Mouse (Mus musculus) heart, adult 9 months (tissue): ENCODE measurements around the gene Pold4.

Source experiments
- DNase-seq, 2 experiments: peaks; one replicate each; pipeline ENCODE4 v3.0.0; 2022; ENCODE audit warnings: low spot score in 2 of 2

Pold4 gene

DNA sequence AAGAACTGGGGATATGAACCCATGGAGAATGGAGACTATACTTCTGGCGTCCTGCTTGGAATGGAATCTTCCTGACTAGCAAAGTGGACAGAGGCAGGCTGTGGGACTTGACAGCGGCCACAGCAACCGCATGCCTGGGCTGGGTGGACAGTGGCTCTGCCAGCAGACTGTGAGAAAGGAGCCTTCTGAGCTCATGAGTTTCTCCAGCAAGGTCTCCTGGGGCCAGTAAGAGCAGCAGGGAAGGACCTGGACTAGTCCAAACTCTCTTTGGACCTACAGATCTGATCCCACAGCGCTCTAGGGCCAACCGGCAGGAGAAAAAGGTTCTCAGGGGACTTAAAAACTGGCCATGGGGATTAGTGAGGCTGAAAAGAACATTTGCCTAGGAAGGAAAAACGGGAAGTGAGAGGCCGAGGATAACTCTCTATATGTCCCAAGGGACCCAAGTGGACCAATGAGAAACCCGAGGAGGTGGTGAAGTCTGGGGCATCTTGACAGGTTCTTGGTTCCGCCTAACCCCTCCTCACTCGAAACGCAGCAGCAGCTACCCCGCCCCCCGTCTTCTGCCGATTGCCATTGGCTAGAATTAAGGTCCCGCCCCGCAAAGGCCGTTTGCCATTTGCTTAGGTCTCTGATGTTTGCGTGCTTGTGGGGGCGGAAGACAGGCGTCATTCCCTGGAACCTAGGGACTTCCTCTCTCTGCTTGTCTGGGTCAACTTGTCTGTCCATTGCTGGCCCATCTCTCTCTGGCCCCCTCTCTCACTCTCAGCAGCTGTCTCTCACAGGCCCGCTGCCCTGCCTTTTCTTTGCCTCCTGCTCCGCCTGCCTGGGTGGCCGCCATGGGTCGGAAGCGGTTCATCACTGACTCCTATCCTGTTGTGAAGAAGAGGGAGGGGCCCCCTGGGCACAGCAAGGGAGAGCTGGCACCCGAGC lies at the start of gene Pold4:
Gene Pold4 (plus strand): TSS at position 647 of the 933 bp plus-strand sequence.
- DNase-seq, result peak; percentile 98 to 99

DNA sequence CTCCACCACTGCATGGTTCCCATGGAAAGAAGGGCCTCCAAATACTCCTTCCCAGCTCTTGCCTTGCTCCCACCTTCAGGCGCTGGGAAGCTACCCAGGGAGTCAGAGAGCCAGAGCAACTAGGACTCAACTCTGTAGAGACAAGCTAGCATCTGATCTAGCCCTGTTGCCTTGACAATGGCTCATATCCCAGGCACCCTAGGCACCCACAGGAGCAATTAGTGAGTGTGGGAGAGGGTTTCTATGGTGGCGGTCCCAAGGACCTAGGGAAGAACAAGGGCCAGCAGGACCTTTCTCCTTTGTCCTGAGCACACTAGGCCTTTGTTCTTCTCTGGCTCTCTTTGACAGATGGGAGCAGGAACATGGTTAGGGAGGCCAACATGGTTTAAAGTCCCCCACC lies 48.0 kb upstream of the Pold4 start:
- DNase-seq, result no peak

DNA sequence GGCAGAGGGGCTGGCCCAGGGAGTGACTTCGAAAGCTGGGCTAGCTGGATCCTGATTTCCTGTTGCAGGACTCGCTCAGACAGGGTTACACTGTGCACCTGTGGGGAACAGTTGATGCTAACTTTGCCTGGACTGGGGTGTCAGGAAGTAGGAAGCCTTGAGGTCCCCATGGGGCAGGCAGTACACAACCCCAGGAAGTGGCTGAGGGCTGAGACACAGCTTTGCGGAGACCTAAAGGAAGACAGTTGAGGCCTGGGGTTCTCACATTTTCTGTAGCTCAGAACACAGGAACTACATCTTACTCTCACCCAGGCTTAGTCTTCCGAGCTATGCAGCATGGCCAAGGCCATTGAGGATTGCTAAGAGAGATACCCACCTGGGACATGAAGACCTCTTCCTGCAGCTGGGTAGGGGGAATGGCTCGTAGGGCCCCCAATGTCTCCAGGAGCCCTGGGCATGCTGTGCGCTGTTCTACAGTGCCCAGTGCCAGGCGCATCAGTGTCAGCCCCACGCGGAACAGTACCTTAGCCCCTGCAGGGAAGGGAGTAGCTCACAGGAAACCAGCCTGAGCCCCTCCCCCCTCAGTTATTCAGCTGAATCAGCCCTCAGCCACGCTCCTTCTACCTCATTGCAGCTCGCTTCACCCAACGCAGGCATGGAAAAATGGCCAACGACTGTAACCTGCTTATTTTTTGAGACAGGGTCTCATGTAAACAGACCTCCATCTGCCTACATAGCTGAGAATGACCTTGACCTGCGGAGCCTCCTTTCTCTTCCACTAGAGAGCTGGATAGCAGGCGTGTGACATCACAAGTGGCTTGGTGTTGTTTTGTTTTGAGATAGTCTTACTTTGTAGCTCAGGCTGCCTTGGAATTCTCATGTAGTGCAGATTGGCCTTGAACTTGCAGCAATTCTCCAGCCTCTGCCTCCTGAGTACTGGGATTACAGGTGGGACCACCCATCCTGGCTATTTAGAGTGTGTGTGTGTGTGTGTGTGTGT lies 46.4 kb upstream of the Pold4 start:
- no peak for DNase-seq

DNA sequence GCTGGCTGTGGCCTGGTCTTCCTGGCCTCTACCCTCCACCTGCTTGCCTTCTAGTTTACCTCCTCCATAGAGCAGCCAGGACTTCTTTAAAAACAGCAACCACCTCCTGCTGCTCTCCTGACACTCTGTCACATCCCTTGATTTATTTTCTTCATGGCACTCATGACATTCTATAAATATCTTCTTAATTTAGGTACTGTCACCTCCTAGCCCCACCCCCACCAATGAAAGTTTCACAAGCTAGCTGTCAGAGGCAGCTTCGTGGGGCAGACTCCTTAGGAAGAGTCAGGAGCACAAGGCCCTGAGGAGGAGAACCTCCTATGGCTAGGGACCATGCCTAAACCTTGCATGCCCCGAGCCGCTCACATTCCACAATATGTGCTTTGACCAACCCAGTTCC lies 44.4 kb upstream of the Pold4 start:
- no peak for DNase-seq

DNA sequence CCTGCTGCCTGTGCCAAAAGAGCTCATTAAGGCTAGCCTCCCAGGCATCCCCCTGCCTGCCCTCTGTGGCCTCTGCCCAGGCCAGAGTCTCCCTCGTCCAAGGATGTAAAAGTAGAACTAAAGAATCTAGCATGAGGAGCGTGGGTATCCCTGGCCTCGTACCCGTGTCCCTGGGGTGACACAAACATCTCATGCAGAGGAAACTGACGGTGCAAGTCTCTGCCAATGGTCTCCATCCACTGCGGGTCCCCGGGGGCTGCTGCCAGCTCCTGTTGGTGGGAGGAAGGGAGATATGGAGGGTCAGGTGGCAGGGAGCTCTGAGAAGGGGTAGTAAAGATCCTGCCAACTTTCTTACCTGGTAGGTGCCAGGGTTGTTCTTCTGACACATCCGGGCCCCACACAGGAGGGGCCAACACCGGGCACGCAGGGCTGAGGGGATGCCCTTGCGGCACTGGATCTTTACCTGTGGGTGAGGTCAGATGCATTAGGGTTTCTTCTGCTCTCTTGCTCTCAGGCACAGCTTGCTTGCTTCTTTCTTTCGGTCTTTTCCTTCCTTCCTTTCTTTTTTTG lies 42.6 kb upstream of the Pold4 start:
- DNase-seq, result no peak

DNA sequence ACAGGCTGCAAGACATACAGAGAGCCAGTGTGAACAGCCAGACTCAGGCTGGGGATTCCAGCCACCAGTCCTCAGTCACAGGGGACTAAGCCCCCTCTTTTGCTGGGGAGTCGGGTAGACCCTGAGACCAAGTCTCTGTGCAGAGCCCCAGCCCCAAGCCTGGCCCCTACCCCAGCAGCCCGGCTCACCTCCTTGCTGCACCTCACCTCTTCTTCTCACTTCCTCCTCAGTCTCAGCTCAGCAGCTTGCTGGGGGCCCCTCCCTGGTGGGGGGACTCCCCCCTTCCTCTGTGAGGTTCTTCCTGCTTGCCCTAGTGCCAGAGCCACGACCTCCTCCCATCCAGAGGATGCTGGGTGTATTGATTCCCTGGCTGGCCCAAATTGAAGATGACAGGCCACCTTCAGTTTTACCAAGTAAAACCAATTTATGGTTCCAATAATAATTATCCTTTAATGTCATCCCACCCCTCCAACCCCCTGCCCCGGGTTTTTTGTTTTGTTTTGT lies 40.8 kb upstream of the Pold4 start, which contains the start of gene Tbc1d10c:
Gene Tbc1d10c (minus strand): TSS at position 454 of the 504 bp plus-strand sequence.
- DNase-seq, result no peak

DNA sequence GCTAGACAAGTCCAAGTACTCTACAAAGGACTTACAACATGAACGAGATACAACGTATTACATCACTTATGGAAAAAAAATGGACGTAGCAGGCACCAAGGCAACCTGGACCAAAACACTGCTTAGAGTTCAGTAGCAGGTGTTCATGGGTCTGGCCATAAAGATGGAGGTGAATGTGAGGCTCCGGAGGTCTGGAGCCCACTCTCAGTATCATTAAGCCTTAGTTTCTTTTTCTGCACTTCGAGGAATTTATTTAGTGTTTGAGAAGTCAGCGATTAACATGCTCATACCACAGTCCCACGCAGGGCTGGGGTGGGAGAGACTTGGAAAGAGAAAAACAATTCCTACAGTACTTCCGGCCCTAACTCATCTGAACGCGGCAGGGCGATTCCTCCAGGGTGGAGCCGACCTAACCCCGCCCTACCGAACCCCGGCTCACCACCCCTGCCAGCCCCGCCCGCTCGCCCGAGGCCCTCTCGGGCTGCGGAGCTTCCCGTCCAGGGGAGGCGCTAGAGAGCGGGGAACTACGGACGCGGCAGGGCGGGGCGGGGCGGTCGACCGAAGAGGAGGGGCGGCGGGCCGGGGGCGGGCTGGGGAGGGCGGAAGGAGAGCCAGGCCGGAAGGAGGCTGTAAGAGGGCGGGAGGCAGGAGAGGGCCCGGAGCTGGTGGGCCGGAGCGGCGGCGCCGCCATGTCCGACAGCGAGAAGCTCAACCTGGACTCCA lies 40.0 kb upstream of the Pold4 start, which contains the start of gene Ppp1ca:
Gene Ppp1ca (plus strand): TSS at position 538 of the 723 bp plus-strand sequence.
- DNase-seq, result peak; percentile 90 to 93

DNA sequence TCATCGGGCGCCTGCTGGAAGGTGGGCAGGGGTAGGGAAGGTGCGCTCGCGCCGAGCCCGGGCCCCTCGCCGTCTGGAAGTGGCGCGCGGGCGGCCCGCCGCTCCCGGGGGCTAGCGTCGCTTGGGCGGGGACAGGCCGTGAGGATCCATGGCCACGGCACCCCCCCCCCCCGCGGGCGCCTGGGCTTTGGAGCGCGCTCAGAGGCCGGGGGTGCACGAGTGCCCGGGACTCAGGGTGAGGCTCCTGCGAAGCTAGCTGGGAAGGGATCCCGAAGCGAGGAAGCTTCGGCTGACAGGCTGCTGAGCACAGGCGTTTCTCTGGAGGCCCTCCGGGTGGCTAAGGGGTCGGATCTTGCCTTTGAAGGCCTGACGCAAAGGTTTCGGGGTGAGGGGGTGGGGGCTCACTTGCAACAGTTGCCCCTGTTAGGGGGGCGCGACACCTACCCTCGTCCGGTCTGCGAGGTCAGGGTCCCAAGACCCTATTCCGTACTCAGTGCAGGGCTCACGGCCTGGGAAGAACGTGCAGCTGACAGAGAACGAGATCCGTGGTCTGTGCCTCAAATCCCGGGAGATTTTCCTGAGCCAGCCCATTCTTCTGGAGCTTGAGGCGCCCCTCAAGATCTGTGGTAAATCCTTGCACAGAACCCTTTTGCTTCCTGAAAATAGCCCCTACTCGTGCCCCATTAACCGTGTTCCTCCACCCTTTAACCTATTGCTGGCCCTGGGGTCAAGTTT lies 39.3 kb upstream of the Pold4 start:
- no peak for DNase-seq

DNA sequence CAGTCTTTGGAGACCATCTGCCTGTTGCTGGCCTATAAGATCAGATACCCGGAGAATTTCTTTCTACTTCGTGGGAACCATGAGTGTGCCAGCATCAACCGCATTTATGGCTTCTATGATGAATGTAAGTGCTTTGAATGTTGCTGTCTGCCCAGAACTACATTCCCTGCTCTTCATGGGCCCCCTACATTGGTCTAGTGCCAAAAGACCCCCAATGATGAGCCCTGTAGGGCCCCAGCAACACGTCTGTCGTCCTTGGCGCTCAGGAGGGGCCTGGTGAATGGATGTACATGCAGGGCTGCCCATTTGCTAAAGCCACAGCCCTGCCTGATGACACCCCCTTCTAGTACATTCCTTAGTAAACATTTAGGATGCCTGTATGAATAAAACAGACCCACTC lies 38.6 kb upstream of the Pold4 start:
- no peak for DNase-seq

DNA sequence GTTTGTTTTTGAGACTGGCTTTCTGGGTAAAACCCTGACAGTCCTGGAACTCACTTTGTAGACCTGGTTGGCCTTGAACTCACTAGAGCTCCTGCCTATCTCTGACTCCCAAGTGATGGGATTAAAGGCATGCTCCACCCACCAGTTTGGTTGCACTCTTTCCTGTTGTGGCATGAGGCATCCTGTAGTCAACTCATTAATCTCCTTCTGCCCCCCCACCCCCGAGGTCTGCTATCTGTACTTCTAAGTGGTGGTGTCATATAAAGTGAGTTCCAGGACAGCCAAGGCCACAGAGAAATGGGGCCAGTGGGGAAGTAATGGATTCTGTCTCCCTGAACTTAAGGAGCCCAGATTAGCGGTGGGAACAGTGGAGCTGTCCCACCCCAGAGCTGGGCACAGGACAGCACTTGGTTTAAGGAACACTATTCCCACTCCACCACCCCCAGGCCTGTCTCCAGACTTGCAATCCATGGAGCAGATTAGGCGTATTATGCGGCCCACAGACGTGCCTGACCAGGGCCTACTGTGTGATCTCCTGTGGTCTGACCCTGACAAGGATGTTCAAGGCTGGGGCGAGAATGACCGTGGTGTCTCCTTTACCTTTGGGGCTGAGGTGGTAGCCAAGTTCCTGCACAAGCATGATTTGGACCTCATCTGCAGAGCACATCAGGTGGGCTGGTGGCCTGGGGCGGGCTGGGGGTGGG lies 37.5 kb upstream of the Pold4 start:
- no peak for DNase-seq

DNA sequence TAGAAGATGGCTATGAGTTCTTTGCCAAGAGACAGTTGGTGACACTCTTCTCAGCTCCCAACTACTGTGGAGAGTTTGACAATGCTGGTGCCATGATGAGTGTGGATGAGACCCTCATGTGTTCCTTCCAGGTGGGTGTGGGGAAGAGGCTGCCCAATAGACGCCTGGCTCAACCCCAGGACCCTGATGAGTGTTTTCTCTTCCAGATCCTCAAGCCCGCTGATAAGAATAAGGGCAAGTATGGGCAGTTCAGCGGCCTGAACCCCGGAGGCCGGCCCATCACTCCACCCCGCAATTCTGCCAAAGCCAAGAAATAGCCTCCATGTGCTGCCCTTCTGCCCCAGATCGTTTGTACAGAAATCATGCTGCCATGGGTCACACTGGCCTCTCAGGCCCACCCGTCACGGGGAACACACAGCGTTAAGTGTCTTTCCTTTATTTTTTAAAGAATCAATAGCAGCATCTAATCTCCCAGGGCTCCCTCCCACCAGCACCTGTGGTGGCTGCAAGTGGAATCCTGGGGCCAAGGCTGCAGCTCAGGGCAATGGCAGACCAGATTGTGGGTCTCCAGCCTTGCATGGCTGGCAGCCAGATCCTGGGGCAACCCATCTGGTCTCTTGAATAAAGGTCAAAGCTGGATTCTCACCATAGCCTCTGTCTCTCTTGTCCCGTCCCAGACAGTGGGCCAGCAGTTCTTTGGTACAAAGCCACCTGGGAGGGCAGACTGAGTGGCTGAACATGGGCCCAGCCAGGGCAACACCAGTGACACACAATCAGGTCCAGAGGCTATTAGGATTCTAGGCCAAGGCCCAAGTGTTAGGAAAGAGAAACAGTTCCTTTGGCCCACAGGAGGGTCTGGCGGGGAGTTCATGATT lies 36.7 kb upstream of the Pold4 start:
- DNase-seq, result no peak

DNA sequence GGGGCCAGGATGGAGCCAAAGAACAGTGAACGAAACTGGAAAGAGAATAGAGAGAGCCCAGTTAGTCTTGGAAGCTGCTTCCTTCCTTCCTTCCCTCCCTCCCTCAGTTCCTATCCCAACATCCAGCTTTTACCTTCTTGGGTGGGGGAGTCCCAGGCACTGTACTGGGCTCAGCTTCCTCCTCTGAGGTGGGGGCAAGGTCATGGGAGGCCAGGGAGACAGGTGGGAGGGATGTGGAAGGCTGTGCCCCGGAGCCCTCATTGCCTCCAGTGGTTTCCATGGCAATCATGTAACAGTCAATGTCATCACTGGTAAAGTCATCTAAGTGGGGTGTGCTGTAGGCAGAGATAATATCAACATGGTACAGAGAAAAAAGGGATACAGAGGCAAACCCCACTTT lies 35.7 kb upstream of the Pold4 start:
- no peak for DNase-seq

DNA sequence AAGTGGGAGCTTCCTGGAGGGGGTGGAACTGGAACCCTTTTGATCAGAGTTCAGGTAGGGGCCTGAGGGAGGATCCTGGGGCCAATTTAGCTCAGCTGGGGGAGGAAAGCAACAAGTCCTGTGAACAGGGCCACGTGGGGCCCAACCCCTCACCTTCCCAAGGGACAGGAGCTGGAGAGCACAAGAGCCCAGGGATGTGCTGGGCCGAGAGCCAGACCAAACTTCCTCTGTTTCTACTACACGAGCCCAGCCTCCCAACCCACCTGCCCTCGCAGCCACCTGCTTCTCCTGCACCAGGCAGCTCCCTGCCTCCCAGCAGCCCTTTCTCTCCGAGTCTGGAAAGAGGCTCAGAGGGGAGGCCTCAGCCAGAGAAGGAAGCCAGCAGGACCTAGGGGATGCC lies 35.2 kb upstream of the Pold4 start:
- peak in 1 of 2 experiments; percentile 48 for DNase-seq

DNA sequence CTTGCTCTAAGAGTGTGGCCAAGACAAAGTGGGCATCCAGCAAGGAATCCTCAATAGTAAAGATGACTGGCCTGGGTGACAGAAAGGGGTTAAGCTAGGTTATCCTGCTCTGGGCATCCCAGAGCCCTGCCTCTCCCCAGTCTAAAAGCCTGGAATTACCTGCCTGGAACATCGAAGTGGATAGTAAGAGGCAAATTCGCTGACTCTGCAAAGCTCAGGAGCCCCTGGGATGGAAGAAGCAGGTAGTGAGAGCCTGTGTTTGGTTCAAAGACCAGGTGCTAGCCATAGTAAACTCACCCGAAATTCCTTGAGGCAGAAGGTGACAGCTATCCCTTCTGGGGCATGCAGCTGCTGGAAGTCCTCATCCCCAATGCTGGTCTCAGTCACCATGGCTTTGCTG lies 34.5 kb upstream of the Pold4 start:
- no peak for DNase-seq

DNA sequence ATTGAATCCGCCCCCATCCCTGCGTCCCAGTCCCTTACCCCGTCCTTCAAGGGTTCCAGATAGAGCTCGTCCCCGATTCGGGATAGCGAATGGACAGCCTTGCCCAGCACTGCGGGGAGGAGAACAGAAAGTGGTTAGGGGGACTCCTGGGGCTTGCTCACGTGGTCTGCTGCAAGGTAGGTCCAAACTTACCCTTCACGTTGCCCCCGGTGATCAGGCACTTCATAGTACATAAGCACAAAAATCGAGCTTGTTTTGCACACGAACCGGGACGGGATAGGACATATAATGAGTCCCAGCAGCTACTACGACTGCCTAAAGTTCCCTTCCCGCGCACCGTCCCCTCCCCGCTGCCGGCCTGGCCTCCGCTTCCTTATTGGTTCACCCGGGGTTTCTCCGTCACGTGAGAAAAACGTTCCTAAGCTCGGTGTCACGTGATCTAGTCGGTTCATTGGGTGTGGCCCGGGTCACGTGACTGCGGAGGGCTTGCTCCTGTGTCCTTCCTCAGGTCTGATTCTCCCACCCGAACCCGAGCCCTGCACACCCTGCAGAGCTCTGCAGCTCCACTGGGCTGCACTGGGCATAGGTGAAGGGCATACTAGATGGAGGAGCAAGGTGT lies 30.3 kb upstream of the Pold4 start, which contains the start of gene Rad9a:
Gene Rad9a (minus strand): TSS at position 372 of the 619 bp plus-strand sequence.
- DNase-seq, result peak; percentile 97 to 98

DNA sequence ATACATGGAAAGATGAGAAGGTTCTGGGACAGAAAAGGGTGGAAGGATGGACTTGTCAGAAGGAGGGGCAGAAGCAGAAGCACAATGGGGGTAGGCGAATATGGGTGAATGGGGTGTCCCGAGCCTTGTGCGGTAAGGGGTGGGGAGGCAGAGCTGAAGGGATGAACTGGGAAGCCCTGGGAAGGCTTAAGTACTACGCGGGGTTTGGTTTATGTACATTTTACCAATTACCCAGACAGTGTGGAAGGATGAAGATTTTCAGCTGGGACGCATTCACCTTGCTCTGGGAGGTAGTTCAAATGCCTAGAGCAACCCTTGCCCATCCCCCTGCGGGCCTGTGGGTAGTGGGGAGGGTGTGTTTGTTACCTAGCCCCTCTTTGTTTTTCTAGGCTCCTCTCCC lies 29.6 kb upstream of the Pold4 start:
- no peak for DNase-seq

DNA sequence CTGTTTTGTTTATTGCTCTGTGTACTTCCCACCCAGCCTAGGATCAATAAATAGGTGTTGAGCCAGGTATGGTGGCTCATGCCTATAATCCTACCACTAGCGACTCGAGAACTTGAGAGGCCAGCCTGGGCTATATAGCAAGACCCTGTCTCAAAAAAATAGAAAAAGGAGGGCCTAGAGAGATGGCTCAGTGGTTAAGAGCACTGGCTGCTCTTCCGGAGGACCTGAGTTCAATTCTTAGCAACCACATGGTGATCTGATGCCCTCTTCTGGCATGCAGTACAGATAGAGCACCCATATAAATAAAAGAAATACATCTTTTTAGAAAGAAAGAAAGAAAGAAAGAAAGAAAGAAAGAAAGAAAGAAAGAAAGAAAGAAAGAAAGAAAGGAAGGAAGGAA lies 28.6 kb upstream of the Pold4 start:
- no peak for DNase-seq
